Mouse (Mus musculus) stomach, postnatal 0 days (tissue): ENCODE results near the gene Olfr960.

Experiments
- CTCF ChIP-seq: IDR thresholded peaks from 2 replicates; pipeline ENCODE4 v1.5.1; 2016; ENCODE audit warnings: antibody characterized with exemption, low read depth, mild to moderate bottlenecking, moderate library complexity
- EP300 ChIP-seq: optimal IDR thresholded peaks from 2 replicates; pipeline ENCODE3; 2016; ENCODE audit warnings: antibody characterized with exemption

- TF ChIP-seq CTCF (peak; percentile 71), EP300 (no peak)
Observed at GRCm38 (mm10) chr9:39611953-39612352, 9.2 kb upstream of the Olfr960 start.
